Mouse (Mus musculus): Measurements from ENCODE around the gene Sfxn3. TPM values are rescaled to one million over a fixed set of nuclear protein-coding genes. Genes with fewer than 3 reads are reported as not detected.

The Sfxn3 gene
- polyA plus RNA-seq, 1 experiment: 29.2 TPM

DNA sequence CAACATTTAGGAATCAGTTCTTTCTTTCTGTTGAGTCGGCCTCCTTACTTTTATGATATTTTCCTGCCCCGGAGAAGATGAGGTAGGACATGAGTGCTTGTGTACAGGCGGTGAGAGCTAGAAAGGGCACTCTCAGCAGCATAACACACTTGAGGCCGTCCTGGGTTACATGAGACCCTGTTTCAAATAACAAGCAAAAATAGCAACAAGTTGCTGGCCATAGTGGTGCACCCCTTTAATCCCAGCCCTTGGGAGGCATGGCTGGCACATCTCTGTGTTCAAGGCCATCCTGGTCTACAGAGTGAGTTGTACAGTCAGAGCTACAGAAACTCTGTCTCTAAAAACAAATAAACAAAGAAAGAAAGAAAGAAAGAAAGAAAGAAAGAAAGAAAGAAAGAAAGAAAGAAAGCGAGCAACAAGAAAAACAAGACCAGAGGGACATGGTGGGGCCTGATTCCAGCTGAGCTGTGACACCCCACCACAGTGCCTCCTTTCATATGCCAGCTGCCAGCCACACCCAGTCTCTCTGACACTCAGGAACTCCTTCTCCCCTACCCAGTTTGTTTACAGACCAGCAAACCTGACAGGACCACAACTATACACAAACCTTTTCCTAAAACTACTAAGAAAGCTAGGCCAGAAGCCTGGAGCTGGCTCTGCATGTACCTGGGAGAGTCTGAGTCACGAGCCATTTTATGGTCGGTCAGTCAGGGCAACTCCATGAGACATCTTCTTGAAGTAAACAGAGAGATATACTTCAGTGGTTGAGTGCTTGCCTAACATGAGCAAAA is 9.8 kb downstream of the Sfxn3 start:
- H3K27me3 ChIP-seq (ENCODE audit: control insufficient read depth, insufficient read depth, insufficient read length): no peaks in the 10 kb centered on the region
- peaks cover 24% of the 10 kb centered on the region for H3K36me3 ChIP-seq (ENCODE audit: control insufficient read depth, insufficient read depth)
- H3K4me3 ChIP-seq (ENCODE audit: insufficient read depth, poor library complexity, severe bottlenecking): no peak overlapping the region
- H3K79me2 ChIP-seq (ENCODE audit: control insufficient read depth, insufficient read depth): peaks cover 5% of the 10 kb centered on the region
- H3ac ChIP-seq (ENCODE audit: control insufficient read depth, insufficient read length, low read depth): no peak overlapping the region
- TF ChIP-seq USF1 (IDR thresholded peaks at IDR 0.05; ENCODE audit: low read depth): no peak
- TF ChIP-seq MYOG (IDR thresholded peaks at IDR 0.05; ENCODE audit: control insufficient read depth, extremely low read depth, insufficient read length): no peak
- no peak for TF ChIP-seq CTCF (IDR thresholded peaks at IDR 0.05; ENCODE audit: control insufficient read depth, insufficient read depth, insufficient read length)
- no peak for TF ChIP-seq CEBPB (IDR thresholded peaks at IDR 0.05; ENCODE audit: low read depth)
- no peak for TF ChIP-seq MAX (IDR thresholded peaks at IDR 0.05)
- TF ChIP-seq MYOD1 (IDR thresholded peaks at IDR 0.05; ENCODE audit: control insufficient read depth, insufficient read length, low read depth): no peak
- no peak for TF ChIP-seq FOSL1 (IDR thresholded peaks at IDR 0.05; ENCODE audit: insufficient read depth, low read length, poor library complexity, severe bottlenecking)
- no peaks in the 10 kb centered on the region for H3K79me3 ChIP-seq (ENCODE audit: low read depth)

DNA sequence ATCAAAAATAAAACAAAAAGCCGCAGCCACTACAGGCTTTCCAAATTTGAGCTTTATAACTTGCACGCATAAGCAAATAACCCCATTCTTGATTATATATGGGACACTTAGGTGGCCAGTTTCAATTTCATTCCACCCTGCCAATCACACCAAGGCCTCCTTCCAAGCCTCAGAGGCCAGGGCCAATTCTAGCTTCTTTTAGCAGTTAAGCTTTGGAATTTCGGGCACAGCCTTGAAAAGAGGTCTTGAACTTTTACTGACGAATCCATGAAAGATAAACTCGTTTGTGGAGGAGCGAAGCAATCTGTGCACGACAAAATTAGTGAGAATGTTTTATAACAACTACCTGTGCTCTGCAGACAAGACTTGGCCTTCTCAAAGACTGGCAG is 10.4 kb downstream of the Sfxn3 start:
- peak overlapping the region; percentile 61 for H3ac ChIP-seq (ENCODE audit: control insufficient read depth, insufficient read length, low read depth)
- peaks cover 5% of the 10 kb centered on the region for H3K79me2 ChIP-seq (ENCODE audit: control insufficient read depth, insufficient read depth)
- H3K36me3 ChIP-seq (ENCODE audit: control insufficient read depth, insufficient read depth): peaks cover 19% of the 10 kb centered on the region
- no peaks in the 10 kb centered on the region for H3K79me3 ChIP-seq (ENCODE audit: low read depth)
- no peaks in the 10 kb centered on the region for H3K27me3 ChIP-seq (ENCODE audit: control insufficient read depth, insufficient read depth, insufficient read length)
- no peak overlapping the region for H3K4me3 ChIP-seq (ENCODE audit: insufficient read depth, poor library complexity, severe bottlenecking)
- no peak for TF ChIP-seq CEBPB (IDR thresholded peaks at IDR 0.05; ENCODE audit: low read depth)
- no peak for TF ChIP-seq USF1 (IDR thresholded peaks at IDR 0.05; ENCODE audit: low read depth)
- no peak for TF ChIP-seq MYOD1 (IDR thresholded peaks at IDR 0.05; ENCODE audit: control insufficient read depth, insufficient read length, low read depth)
- no peak for TF ChIP-seq MAX (IDR thresholded peaks at IDR 0.05)
- TF ChIP-seq FOSL1 (IDR thresholded peaks at IDR 0.05; ENCODE audit: insufficient read depth, low read length, poor library complexity, severe bottlenecking): no peak
- no peak for TF ChIP-seq CTCF (IDR thresholded peaks at IDR 0.05; ENCODE audit: control insufficient read depth, insufficient read depth, insufficient read length)
- TF ChIP-seq MYOG (IDR thresholded peaks at IDR 0.05; ENCODE audit: control insufficient read depth, extremely low read depth, insufficient read length): no peak

DNA sequence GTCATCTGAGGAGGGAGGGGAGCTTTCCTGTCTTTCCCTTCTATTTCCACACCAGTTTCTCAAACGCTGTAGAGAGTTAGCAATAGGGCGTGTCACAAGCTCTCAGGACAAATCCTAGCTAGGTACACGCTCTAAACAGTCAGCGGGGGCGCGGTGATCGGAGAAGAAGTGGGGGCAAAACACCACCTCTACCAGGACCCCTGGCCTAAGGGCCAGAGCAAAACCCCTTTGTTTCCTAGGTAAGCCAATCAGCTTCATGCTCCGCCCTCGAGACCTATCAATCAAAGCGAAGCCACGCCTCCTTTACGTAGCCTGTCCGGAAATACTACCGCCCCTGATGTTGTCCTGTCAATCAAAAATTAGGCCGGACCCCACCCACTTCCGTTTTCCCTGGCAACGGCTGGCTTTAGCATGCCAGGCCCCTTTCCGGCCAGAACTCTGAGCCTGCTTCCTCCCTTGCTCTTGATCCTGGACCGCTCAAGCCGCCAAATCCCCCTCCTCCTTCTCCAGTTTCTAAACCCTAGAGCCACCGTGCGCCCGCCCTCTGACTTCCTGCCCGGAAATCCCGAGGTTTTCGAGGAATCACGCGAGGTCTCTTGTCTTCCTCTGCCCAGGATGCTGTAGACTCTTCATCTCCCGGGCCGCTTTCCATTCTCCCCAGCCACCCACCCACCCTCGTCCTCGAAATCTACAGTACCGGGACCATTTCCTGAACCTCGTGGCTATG is 11.0 kb downstream of the Sfxn3 start:
- Histone ChIP-seq H3K79me3 (ENCODE audit: low read depth) (no peaks in the 10 kb centered on the region), H3K27me3 (ENCODE audit: control insufficient read depth, insufficient read depth, insufficient read length) (no peaks in the 10 kb centered on the region), H3K79me2 (ENCODE audit: control insufficient read depth, insufficient read depth) (peaks cover 5% of the 10 kb centered on the region), H3ac (ENCODE audit: control insufficient read depth, insufficient read length, low read depth) (peak overlapping the region; percentile 99), H3K36me3 (ENCODE audit: control insufficient read depth, insufficient read depth) (peaks cover 14% of the 10 kb centered on the region), H3K4me3 (ENCODE audit: insufficient read depth, poor library complexity, severe bottlenecking) (peak overlapping the region; percentile 52)
- TF ChIP-seq MAX (IDR thresholded peaks at IDR 0.05) (peak; percentile 14), CTCF (IDR thresholded peaks at IDR 0.05; ENCODE audit: control insufficient read depth, insufficient read depth, insufficient read length) (no peak)

DNA sequence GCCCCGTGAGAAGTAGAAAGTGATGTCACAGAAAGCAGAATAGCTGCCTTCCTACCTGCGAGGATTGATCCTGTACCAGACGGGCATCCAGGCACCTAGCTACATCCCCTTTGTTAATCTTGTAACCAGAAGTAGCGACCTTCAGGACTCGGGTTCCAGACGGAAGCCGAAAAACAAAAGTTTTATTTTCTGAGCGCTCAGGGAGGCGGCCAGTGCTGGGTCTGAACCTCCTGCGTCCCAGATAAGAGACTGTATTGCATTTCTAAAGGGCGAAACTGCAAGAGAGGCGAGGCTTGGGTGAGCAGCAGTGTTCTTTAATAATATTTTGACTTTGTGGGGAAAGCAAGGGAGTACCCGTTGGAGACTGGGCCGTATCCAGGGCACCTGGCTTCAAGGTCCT is 11.5 kb downstream of the Sfxn3 start:
- Histone ChIP-seq H3ac (ENCODE audit: control insufficient read depth, insufficient read length, low read depth) (peak overlapping the region; percentile 99), H3K36me3 (ENCODE audit: control insufficient read depth, insufficient read depth) (peaks cover 8% of the 10 kb centered on the region), H3K79me3 (ENCODE audit: low read depth) (no peaks in the 10 kb centered on the region), H3K4me3 (ENCODE audit: insufficient read depth, poor library complexity, severe bottlenecking) (peak overlapping the region; percentile 52), H3K79me2 (ENCODE audit: control insufficient read depth, insufficient read depth) (peaks cover 5% of the 10 kb centered on the region), H3K27me3 (ENCODE audit: control insufficient read depth, insufficient read depth, insufficient read length) (peaks cover under 1% of the 10 kb centered on the region)
- no peak for TF ChIP-seq MYOG (IDR thresholded peaks at IDR 0.05; ENCODE audit: control insufficient read depth, extremely low read depth, insufficient read length)
- TF ChIP-seq CEBPB (IDR thresholded peaks at IDR 0.05; ENCODE audit: low read depth): no peak
- TF ChIP-seq MYOD1 (IDR thresholded peaks at IDR 0.05; ENCODE audit: control insufficient read depth, insufficient read length, low read depth): no peak

DNA sequence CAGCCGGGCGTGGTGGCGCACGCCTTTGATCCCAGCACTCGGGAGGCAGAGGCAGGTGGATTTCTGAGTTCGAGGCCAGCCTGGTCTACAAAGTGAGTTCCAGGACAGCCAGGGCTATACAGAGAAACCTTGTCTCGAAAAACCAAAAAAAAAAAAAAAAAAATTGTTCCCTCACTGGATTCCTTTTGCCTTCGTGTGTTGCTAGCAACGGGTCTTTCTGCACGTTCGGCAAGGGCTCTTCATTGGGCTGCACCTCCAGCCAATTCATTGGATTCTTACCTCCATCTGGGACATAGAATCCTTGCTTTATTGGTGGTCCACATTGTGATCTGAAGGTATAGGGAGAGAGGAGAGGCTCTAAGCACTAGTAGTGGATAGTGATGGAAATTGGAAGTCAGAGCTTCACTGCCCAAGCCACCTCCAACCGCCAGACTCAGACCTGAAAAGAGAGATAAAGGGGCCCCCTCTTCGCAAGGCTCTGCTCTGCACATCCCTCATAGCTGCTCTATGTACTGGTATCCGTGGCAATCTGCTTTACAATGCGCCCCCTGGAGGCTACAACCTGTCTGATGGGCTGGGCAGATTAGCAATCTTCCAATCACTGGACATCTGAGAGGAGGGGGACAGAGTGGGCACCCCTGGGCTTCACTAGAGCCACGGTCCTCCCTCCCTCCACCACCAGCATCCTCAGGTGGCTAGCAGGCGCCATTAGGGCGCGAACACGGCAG is 16.4 kb downstream of the Sfxn3 start:
- Histone ChIP-seq H3K27me3 (ENCODE audit: control insufficient read depth, insufficient read depth, insufficient read length) (peaks cover 27% of the 10 kb centered on the region), H3K79me3 (ENCODE audit: low read depth) (no peaks in the 10 kb centered on the region), H3K36me3 (ENCODE audit: control insufficient read depth, insufficient read depth) (no peaks in the 10 kb centered on the region), H3K79me2 (ENCODE audit: control insufficient read depth, insufficient read depth) (peaks cover 5% of the 10 kb centered on the region), H3K4me3 (ENCODE audit: insufficient read depth, poor library complexity, severe bottlenecking) (no peak overlapping the region), H3ac (ENCODE audit: control insufficient read depth, insufficient read length, low read depth) (no peak overlapping the region)
- TF ChIP-seq MAX (IDR thresholded peaks at IDR 0.05) (no peak), CTCF (IDR thresholded peaks at IDR 0.05; ENCODE audit: control insufficient read depth, insufficient read depth, insufficient read length) (peak; percentile 17)
